Mouse (Mus musculus) left cerebral cortex, adult 8-10 months (tissue): Measurements from ENCODE around the gene Grm5. TPM values are rescaled to one million over a fixed set of nuclear protein-coding genes. Genes with fewer than 3 reads are reported as not detected.

Experiments
- DNase-seq, 2 experiments: peaks; one replicate each; pipeline ENCODE4 v3.0.0; 2022; ENCODE audit warnings: low spot score in 2 of 2
- total RNA-seq, 4 experiments: library from RNA; stranded (reverse); gene quantifications; 2 replicates each; pipeline ENCODE4 v1.2.4; 2022

The Grm5 gene
- total RNA-seq, 4 experiments from 2014 or later: 185 to 213 (median 195) TPM

- no peak for DNase-seq
Observed at GRCm38 (mm10) chr7:87846082-87846481, 262.1 kb downstream of the Grm5 start.

DNA sequence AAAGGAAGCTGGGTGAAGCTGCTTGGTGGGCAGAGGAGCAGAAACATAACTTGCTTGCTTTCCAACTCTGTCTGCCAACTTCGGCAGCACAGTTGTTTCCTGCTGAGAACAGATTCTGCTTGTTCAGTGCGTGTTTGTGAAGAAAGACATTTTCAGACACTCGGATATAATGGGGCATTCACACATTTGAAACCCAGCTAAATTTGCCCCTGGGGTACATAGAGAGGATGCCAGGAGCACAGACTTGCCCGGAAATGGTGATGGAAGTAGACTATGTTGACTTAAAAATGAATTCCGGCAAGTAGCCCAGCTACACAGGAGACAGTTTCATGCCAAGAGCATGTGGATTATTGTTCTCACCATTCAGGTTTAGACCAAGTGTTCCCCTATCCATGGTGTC, 342.0 kb downstream of the Grm5 start:
- DNase-seq: peak; percentile 26 to 63

DNA sequence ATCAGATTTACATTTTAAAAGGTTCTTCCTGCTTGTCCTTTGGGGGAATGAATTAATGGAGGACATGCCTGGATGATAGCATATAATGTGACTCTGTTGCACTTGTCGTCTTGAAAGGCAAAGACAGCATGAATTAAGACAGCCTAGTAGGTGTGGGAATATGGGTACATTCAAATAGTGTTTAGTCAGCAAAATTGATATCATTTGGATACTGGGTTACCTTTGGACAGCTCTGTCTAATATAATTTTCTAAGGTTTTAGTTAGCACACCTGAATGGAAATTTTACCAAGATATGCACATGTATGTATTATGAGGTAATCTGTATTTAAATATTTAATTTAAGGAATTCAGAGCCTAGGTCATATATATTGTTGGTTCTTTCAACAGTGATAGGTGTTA, 353.4 kb downstream of the Grm5 start:
- no peak for DNase-seq

- no peak for DNase-seq
Observed at GRCm38 (mm10) chr7:87938265-87938664, 354.3 kb downstream of the Grm5 start.

DNA sequence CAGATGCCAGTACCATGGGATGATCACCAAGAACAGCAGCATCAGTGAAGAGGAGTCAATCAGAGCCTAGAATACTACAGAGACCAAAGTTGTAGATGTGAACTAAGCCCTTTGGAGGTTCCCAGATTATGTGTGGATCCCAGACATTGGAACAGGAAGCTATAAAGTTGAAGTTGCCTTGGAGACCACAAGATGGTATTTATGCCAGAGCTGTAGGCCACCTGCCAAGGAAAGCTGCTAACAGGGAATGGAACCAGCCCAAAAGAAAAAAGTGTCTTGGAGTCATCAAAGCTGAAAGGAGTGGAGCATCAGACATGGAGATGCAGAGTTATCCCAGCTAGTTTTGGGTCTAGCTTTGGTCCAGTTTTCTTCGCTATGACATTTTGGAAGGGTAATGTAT, 366.2 kb downstream of the Grm5 start:
- peak in 1 of 2 experiments; percentile 36 for DNase-seq

DNA sequence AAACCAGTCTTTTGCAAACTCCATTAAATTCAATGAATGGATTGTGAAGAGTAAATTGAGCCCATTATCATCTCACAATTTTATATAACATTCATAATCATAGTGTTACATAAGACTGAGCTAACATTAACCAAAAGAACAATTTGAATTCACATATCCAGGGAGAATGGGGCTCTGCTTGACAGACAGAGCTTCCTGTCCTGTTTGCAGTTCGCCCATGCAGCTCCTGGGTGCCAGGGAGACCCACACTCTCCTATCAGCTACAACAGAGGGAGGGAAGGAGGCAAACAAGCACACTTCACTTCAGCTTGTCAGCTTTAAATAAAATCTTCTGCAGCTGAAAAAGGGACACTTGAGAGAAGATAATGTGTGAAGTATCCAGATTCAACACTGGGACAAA, 389.2 kb downstream of the Grm5 start:
- DNase-seq: peak in 1 of 2 experiments; percentile 38

- DNase-seq: no peak
Observed at GRCm38 (mm10) chr7:87975041-87975440, 391.1 kb downstream of the Grm5 start.

- DNase-seq: no peak
Observed at GRCm38 (mm10) chr7:87983494-87983893, 399.5 kb downstream of the Grm5 start.

DNA sequence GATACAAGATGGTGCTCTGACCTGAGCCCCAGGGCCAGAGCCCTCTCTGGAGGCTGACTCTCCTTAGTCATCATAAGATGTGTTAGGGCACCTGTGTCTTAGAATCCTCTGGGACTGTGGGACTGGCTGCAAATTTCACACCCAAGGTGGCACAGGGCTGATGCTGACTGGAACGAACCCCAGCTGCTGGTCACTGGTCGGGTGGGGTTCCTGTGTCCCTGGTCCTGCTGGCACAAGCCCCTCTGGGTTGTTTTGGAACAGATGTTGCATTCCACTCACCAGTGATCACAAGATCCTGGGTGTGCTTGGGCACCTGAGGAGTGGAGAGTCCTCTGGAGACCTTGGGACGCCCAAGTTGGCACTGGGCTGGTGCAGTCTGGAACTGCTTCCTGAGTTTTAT, 430.5 kb downstream of the Grm5 start:
- no peak for DNase-seq

DNA sequence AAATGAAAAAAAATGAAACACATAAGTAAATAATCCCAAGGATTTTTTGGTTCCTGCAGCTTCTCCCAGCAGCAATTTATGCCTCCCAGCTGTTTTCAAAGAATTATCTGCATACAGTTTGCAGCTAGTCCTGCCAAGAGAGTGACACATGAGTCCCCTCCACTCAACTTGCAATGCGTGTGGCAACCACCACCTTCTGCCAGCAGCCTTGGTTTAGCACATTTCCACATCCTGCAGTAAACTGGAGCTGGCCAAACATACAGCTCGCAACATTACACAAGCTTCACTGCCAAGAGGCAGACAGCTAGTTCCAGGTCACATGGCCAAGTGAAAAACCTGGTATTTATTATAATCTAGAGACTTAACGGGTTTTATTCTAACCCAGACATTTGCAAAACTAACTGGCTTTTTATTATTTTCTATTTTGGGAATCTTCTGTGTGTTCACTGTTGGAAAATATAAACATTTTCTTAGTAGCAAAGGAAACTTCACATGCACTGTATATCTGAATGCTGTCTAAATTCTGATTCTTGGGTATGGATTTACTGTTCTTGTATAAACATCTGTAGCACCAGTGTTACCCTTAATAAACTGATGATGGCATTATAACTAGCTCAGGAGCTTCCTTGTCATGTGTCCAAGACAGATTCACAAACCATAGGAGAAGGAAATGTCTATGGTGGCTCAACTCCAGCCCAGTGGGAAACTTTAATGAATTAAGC, 443.6 kb downstream of the Grm5 start:
- DNase-seq: peak in 1 of 2 experiments; percentile 45

- no peak for DNase-seq
Observed at GRCm38 (mm10) chr7:88047366-88047765, 463.4 kb downstream of the Grm5 start.

GRCm38 (mm10) chr7:88054224-88054938, 470.4 kb downstream of the Grm5 start:
- no peak for DNase-seq

- DNase-seq: no peak
Observed at GRCm38 (mm10) chr7:88056438-88056837, 472.5 kb downstream of the Grm5 start.

- no peak for DNase-seq
Observed at GRCm38 (mm10) chr7:88091115-88091514, 507.1 kb downstream of the Grm5 start.

DNA sequence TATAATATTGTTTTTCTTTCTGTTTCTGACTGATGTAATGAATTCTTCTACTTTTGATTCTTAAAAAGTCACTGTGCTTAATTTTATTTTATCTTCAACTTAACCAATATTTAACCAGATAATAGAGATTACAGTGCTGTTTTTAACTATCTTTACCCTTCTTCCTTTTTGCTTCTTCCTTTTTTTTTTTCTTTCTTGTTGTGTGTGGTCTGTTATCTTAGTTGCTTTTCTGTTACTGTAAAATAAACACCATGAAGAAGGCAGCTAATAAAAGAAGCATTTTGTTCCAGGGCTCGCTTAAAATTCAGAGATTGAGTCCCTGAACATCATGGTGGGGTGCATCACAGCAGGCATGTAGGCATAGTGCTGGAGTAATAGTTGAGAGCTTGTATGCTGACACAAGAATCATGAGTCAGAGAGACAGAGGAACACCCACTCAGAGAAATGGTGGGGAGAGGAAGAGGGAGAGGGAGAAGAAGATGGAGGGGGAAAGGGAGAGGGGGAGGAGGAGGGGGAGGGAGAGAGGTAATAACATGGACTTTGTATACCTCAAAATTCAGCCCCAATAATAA, 512.7 kb downstream of the Grm5 start:
- DNase-seq: no peak

- peak in 1 of 2 experiments; percentile 42 for DNase-seq
Observed at GRCm38 (mm10) chr7:88097715-88098114, 513.7 kb downstream of the Grm5 start.

DNA sequence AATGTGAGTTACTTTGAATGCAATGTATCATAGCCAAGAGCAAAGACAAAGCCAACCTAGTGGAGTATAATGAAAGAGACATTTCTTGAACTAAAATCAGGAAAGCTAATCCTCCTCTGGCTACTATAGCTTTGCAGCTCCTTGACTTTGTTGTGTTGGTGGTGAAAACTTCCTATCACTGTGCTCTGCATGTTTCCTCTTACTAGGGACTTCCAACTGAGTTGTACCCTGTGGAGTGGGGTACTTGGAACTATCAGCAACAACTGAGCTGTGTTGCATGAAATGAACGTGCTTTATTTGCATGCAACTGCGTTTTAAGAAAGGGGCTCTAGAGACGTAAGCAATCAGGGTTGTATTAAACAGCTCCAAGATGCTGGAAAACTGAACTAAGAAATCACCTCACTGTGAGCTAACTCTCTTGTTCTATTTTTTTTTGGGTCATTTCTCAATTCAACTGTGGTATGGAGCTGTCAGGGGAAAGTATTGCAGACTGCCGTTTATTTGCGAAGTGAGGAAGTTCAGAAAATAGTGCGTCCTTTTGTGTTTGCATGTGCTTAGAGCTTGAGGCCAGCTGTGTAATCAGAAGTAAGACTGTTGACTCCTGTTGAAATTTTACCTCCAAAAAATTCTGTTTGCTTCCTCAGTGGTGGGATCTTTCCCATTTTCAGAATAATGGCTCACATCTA, 532.9 kb downstream of the Grm5 start:
- no peak for DNase-seq

DNA sequence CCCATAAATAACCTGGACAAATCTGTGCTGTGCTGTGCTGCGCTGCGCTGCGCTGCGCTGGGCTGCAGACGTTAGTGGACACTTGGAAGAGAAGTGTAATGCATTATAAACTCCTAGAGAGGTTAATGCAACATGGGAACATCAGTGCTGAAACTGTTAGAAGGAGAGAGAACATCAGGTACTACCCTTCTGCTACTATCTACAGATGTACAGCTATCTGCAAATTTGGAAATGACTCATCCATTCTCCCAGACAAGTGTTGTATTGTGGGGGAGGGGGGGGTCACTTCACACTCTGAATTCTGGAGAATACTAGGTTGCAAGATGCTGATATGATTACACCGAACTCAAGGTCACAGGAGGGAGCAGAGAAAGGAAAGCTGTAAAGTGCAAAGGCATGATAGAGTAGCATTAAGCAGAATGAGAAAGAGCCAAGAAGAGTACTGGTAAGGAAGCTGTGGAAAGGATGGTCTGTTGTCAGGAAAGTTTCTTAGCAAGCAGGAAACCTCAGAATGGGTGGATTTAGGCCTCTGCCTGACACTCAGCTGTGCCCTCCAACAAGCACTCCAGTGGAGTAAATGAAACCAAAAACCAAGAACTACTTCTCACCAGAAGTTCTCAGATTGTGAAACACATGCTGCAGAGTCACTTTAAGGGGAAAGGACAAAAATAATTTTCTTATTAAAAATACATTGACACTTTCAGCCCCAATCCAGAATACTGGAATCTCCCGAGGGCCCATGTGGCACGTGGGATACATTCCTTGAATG, 544.3 kb downstream of the Grm5 start:
- no peak for DNase-seq

GRCm38 (mm10) chr7:88129536-88130487, 545.8 kb downstream of the Grm5 start:
- peak in 1 of 2 experiments; percentile 45 for DNase-seq

GRCm38 (mm10) chr7:88130488-88130849, 546.5 kb downstream of the Grm5 start:
- DNase-seq: no peak
